In genomic region chr7:110768451-110769064, GRCm38 (mm10) we compare ENCODE assay signal across 7 mouse cellular contexts. TPM values are rescaled to one million over a fixed set of nuclear protein-coding genes. Genes with fewer than 3 reads are reported as not detected.
DNase-seq lines count a peak whose midpoint lies in the region; ATAC-seq and TF ChIP-seq lines count a peak whose summit lies in the region.

No protein-coding gene starts in this region.

- DNase-seq in T-cell, adult 2 months (ENCODE audit: low spot score): peak; percentile 47
- peak; percentile 61 to 68 for DNase-seq in cerebellum, postnatal 10 days
- peak; percentile 80 for DNase-seq in gastrocnemius, adult 2 months
- DNase-seq in limb, embryonic 10.5 days (ENCODE audit: low spot score): peak; percentile 66
- DNase-seq in spleen, adult 12 weeks (ENCODE audit: low spot score): peak; percentile 45

- H3K4me3 ChIP-seq in gastrocnemius, adult 2 months: peak overlapping the region; percentile 89
- H3K4me3 ChIP-seq in hindbrain, embryonic 16.5 days (ENCODE audit: low read length): peak overlapping the region; percentile 58
- H3K4me3 ChIP-seq in limb, embryonic 10.5 days: peak overlapping the region; percentile 62

- peaks cover 18% of the 10 kb centered on the region for H3K4me1 ChIP-seq in hindbrain, embryonic 16.5 days (ENCODE audit: control insufficient read depth, insufficient read depth, low read depth, low read length)
- peaks cover 26% of the 10 kb centered on the region for H3K4me1 ChIP-seq in limb, embryonic 10.5 days

- intact Hi-C loops in gastrocnemius, adult 2 months (cut with DNase I): loop anchor here (5.0 kb wide), 1 partner anchor 41 kb away; no protein-coding TSS in a partner anchor

- TF ChIP-seq CTCF in gastrocnemius, adult 2 months (IDR thresholded peaks at IDR 0.05): no peak

- H3K36me3 ChIP-seq in hindbrain, embryonic 16.5 days (ENCODE audit: control insufficient read depth, insufficient read depth, low read length): no peaks in the 10 kb centered on the region
- no peaks in the 10 kb centered on the region for H3K36me3 ChIP-seq in limb, embryonic 10.5 days

- WGBS in hindbrain, embryonic 16.5 days: 1% methylated on average over 27 of the region's 61 CpGs
- WGBS in limb, embryonic 10.5 days: under 1% methylated on average over 57 of the region's 61 CpGs

- peak overlapping the region; percentile 84 for H3K9ac ChIP-seq in hindbrain, embryonic 16.5 days (ENCODE audit: low read depth, low read length)

- H3K27me3 ChIP-seq in hindbrain, embryonic 16.5 days (replicated peaks; ENCODE audit: control insufficient read depth, insufficient read depth, low read length): no peaks in the 10 kb centered on the region
- H3K27me3 ChIP-seq in limb, embryonic 10.5 days (ENCODE audit: low read depth, poor library complexity, severe bottlenecking): peaks cover 52% of the 10 kb centered on the region

- peak overlapping the region; percentile 90 for H3K27ac ChIP-seq in gastrocnemius, adult 2 months
- H3K27ac ChIP-seq in hindbrain, embryonic 16.5 days (ENCODE audit: low read depth, low read length): peak overlapping the region; percentile 16
- peak overlapping the region; percentile 70 for H3K27ac ChIP-seq in limb, embryonic 10.5 days

- ATAC-seq in hindbrain, embryonic 16.5 days: peak; percentile 82
- peak; percentile 22 for ATAC-seq in megakaryocyte-erythroid progenitor cell, adult 5-6 weeks (replicated peaks; ENCODE audit: low FRiP score, low TSS enrichment, poor library complexity, severe bottlenecking)

- H3K4me2 ChIP-seq in hindbrain, embryonic 16.5 days (ENCODE audit: low read length): peak overlapping the region; percentile 93

- no peaks in the 10 kb centered on the region for H3K9me3 ChIP-seq in hindbrain, embryonic 16.5 days (ENCODE audit: control insufficient read depth, low read length)
- H3K9me3 ChIP-seq in limb, embryonic 10.5 days (replicated peaks): no peaks in the 10 kb centered on the region

RNA-seq across cellular contexts. Expression of gene Ampd3, which starts 0.6 kb away (rescaled TPM):
- total RNA-seq in gastrocnemius, adult 2 months (2021): 10 to 100 TPM in 1 of 2 experiments, 1 to 10 TPM in 1; 7.6 to 16.6 TPM
- polyA plus RNA-seq in hindbrain, embryonic 16.5 days (2015; fragmentation: Nextera tagmentation; extraction: Ambion mirVana): 14.3 and 14.9 TPM in 2 replicates
- 1.0 and 1.9 TPM in 2 replicates for polyA plus RNA-seq in limb, embryonic 10.5 days (2016; fragmentation: Nextera tagmentation; extraction: Ambion mirVana)
- 66.1 and 83.1 TPM in 2 replicates for total RNA-seq in megakaryocyte-erythroid progenitor cell, adult 5-6 weeks (2014; fragmentation: Nextera tagmentation)
- total RNA-seq in megakaryocyte-erythroid progenitor cell, adult 5-6 weeks (2017): 30.8 and 52.2 TPM in 2 replicates

Comparison
In these comparisons a context has a peak if more than half of its experiments do, and no peak if none do; other contexts are left out.
1. Peak in every context shown above with its lines: DNase-seq, ATAC-seq, H3K4me3 ChIP-seq and H3K27ac ChIP-seq.
2. H3K27ac ChIP-seq: peak in every context shown above with its lines; median percentile 90 in gastrocnemius, adult 2 months; 70 in limb, embryonic 10.5 days; 16 in hindbrain, embryonic 16.5 days.